23 mouse cellular contexts compared by ENCODE assay signal in genomic region chr2:94344624-94345023, GRCm38 (mm10).
DNase-seq lines count a peak whose midpoint lies in the region; ATAC-seq and TF ChIP-seq lines count a peak whose summit lies in the region.
"Had no signal": no experiment of that assay in that cellular context is flagged by ENCODE, and none has a peak within 500 bp of the region (broad histone marks: within the 10 kb centered on the region; RNA-seq: fewer than 3 reads in every experiment).

No protein-coding gene starts in this region.

- TF ChIP-seq POLR2A in thymus, adult 2 months (IDR thresholded peaks at IDR 0.05; ENCODE audit: control insufficient read depth, extremely low read depth, insufficient read depth, low read length, poor library complexity) = no peak

- intact Hi-C loops in heart, postnatal 36 days (cut with DNase I) = no loop called here

- no peaks in the 10 kb centered on the region for H3K9me3 ChIP-seq in embryonic facial prominence, embryonic 13.5 days
- H3K9me3 ChIP-seq in embryonic facial prominence, embryonic 10.5 days = no peaks in the 10 kb centered on the region
- no peaks in the 10 kb centered on the region for H3K9me3 ChIP-seq in heart, embryonic 14.5 days (ENCODE audit: control insufficient read depth, low read length)
- H3K9me3 ChIP-seq: G1E; intestine, embryonic 15.5 days; limb, embryonic 12.5 days; liver, embryonic 13.5 days; lung, embryonic 15.5 days; midbrain, embryonic 10.5 days; stomach, embryonic 15.5 days had no signal

- no peak overlapping the region for H3K9ac ChIP-seq in embryonic facial prominence, embryonic 13.5 days
- H3K9ac ChIP-seq in heart, embryonic 14.5 days (ENCODE audit: low read length) = no peak overlapping the region
- H3K9ac ChIP-seq: hindbrain, embryonic 14.5 days; intestine, embryonic 15.5 days; limb, embryonic 12.5 days; liver, embryonic 13.5 days; lung, embryonic 15.5 days; stomach, embryonic 15.5 days had no signal

- peaks cover 35% of the 10 kb centered on the region for H3K36me3 ChIP-seq in embryonic facial prominence, embryonic 13.5 days
- H3K36me3 ChIP-seq in embryonic facial prominence, embryonic 10.5 days (replicated peaks) = peaks cover 34% of the 10 kb centered on the region
- peaks cover 42% of the 10 kb centered on the region for H3K36me3 ChIP-seq in heart, embryonic 14.5 days (ENCODE audit: control insufficient read depth, insufficient read depth, low read length)
- H3K36me3 ChIP-seq in thymus, adult 2 months (ENCODE audit: control insufficient read depth, insufficient read depth, low read length) = peaks cover 13% of the 10 kb centered on the region

- no peak for TF ChIP-seq CTCF in thymus, adult 2 months (IDR thresholded peaks at IDR 0.05; ENCODE audit: borderline replicate concordance, control insufficient read depth, extremely low read depth, insufficient read depth, low read length, poor library complexity)

- H3K4me2 ChIP-seq in embryonic facial prominence, embryonic 13.5 days = no peak overlapping the region
- no peak overlapping the region for H3K4me2 ChIP-seq in heart, embryonic 14.5 days (ENCODE audit: low read length)
- H3K4me2 ChIP-seq: hindbrain, embryonic 14.5 days; intestine, embryonic 15.5 days; limb, embryonic 12.5 days; liver, embryonic 13.5 days; lung, embryonic 15.5 days; stomach, embryonic 15.5 days had no signal

- no peaks in the 10 kb centered on the region for H3K27me3 ChIP-seq in embryonic facial prominence, embryonic 13.5 days
- no peaks in the 10 kb centered on the region for H3K27me3 ChIP-seq in embryonic facial prominence, embryonic 10.5 days (replicated peaks; ENCODE audit: low read depth, poor library complexity, severe bottlenecking)
- H3K27me3 ChIP-seq in heart, embryonic 14.5 days (ENCODE audit: control insufficient read depth, insufficient read depth, low read length) = no peaks in the 10 kb centered on the region
- no peaks in the 10 kb centered on the region for H3K27me3 ChIP-seq in thymus, adult 2 months (ENCODE audit: control insufficient read depth, insufficient read depth, low read length)
- H3K27me3 ChIP-seq: intestine, embryonic 15.5 days; limb, embryonic 12.5 days; liver, embryonic 13.5 days; lung, embryonic 15.5 days; stomach, embryonic 15.5 days had no signal

- peaks cover 17% of the 10 kb centered on the region for H3K4me1 ChIP-seq in embryonic facial prominence, embryonic 13.5 days
- H3K4me1 ChIP-seq in embryonic facial prominence, embryonic 10.5 days = peaks cover 5% of the 10 kb centered on the region
- peaks cover 17 to 45% of the 10 kb centered on the region in 2 experiments for H3K4me1 ChIP-seq in heart, embryonic 14.5 days (ENCODE audit: control insufficient read depth in 2 of 2, insufficient read depth in 2 of 2, low read length in 2 of 2)
- H3K4me1 ChIP-seq in thymus, adult 2 months (replicated peaks; ENCODE audit: control insufficient read depth, insufficient read depth, low read length) = no peaks in the 10 kb centered on the region
- H3K4me1 ChIP-seq: intestine, embryonic 15.5 days; limb, embryonic 12.5 days; midbrain, embryonic 10.5 days; stomach, embryonic 15.5 days had no signal

- H3K27ac ChIP-seq in embryonic facial prominence, embryonic 13.5 days = peak overlapping the region; percentile 48; the same call in 1 of the 2 replicates
- H3K27ac ChIP-seq in embryonic facial prominence, embryonic 10.5 days (replicated peaks) = no peak overlapping the region
- 0 out of 4 replicates have a peak overlapping the region, but pooled peaks of 1 of the 2 experiments have one; percentile 44 for H3K27ac ChIP-seq in heart, embryonic 14.5 days (replicated peaks in 1 of 2; ENCODE audit: control insufficient read depth in 1 of 2, insufficient read depth in 1 of 2, low read depth in 2 of 2, low read length in 2 of 2)
- H3K27ac ChIP-seq in thymus, adult 2 months (ENCODE audit: control insufficient read depth, insufficient read depth, low read length) = no peak overlapping the region
- H3K27ac ChIP-seq: gastrocnemius, adult 2 months; hindbrain, embryonic 14.5 days; intestine, embryonic 15.5 days; limb, embryonic 12.5 days; liver, embryonic 13.5 days; lung, embryonic 15.5 days; macrophage; midbrain, embryonic 10.5 days; stomach, embryonic 15.5 days had no signal

- no peak overlapping the region for H3K4me3 ChIP-seq in embryonic facial prominence, embryonic 13.5 days
- H3K4me3 ChIP-seq in embryonic facial prominence, embryonic 10.5 days = no peak overlapping the region
- no peak overlapping the region for H3K4me3 ChIP-seq in heart, embryonic 14.5 days (ENCODE audit: control insufficient read depth in 1 of 2, insufficient read depth in 1 of 2, low read depth in 1 of 2, low read length in 2 of 2)
- no peak overlapping the region for H3K4me3 ChIP-seq in thymus, adult 2 months (ENCODE audit: control insufficient read depth, insufficient read depth, low read length)
- H3K4me3 ChIP-seq: erythroblast, embryonic 14.5 days; gastrocnemius, adult 2 months; intestine, embryonic 15.5 days; limb, embryonic 12.5 days; liver, embryonic 13.5 days; lung, embryonic 15.5 days; midbrain, embryonic 10.5 days; stomach, embryonic 15.5 days had no signal

- ATAC-seq in embryonic facial prominence, embryonic 13.5 days (ENCODE audit: insufficient number of reproducible peaks, insufficient read depth, low FRiP score, low TSS enrichment, low read depth) = no peak
- 0 out of 2 replicates have a peak, but pooled peaks have one; percentile 67 for ATAC-seq in heart, embryonic 14.5 days (ENCODE audit: insufficient number of reproducible peaks, insufficient read depth, low FRiP score, low read depth)
- ATAC-seq: activated CD4-positive, CD25-positive, alpha-beta regulatory T cell, adult 4 months; intestine, embryonic 15.5 days had no signal

- no peak for DNase-seq in embryonic facial prominence, embryonic 10.5 days (ENCODE audit: low spot score)
- DNase-seq in heart, postnatal 36 days = no peak
- peak; percentile 56 for DNase-seq in brain, adult 2 months (ENCODE audit: low read depth, low spot score)
- peak; percentile 40 for DNase-seq in cerebellum, adult 8-10 months
- no peak for DNase-seq in layer of hippocampus, adult 8-10 months (ENCODE audit: low spot score in 2 of 2)
- DNase-seq in thymus, adult 2 months = no peak
- DNase-seq: adrenal gland, postnatal 10 days; gastrocnemius, adult 2 months; kidney, postnatal 36 days; liver, embryonic 13.5 days; right cerebral cortex, postnatal 25 days had no signal

- WGBS in embryonic facial prominence, embryonic 13.5 days = 90% methylated on average over 4 of the region's 4 CpGs
- WGBS in embryonic facial prominence, embryonic 10.5 days = 92% methylated on average over 4 of the region's 4 CpGs
- 72% methylated on average over 4 of the region's 4 CpGs for WGBS in heart, embryonic 14.5 days
- 98% methylated on average over 4 of the region's 4 CpGs for WGBS in thymus, adult 2 months

Comparison
In these comparisons a context has a peak if more than half of its experiments do, and no peak if none do; other contexts are left out.
1. DNase-seq: peak in brain, adult 2 months (single experiment) and cerebellum, adult 8-10 months (single experiment); none in embryonic facial prominence, embryonic 10.5 days (single experiment), heart, postnatal 36 days (0 of 2), layer of hippocampus, adult 8-10 months (0 of 2) and thymus, adult 2 months (single experiment).